Mouse (Mus musculus) bone marrow, adult 2 months (tissue): ENCODE measurements at regions not wholly inside any gene's neighbourhood (a gene's known extent, or its start where the extent isn't known, plus 50 kb on each side); places are given as distances from the start of the nearest gene placed in this dataset.

ENCODE experiments used
- CTCF ChIP-seq: fragments of 200-500 bp; IDR thresholded peaks from 2 replicates; pipeline ENCODE4 v1.5.1; 2011; ENCODE audit warnings: low read length, control low read depth; ENCODE audit not compliant: control insufficient read depth, insufficient read depth
- POLR2A ChIP-seq: fragments of 200-500 bp; IDR thresholded peaks from 2 replicates; pipeline ENCODE4 v1.6.1; 2011; ENCODE audit warnings: low read depth, mild to moderate bottlenecking, control low read depth, low read length, borderline replicate concordance; ENCODE audit not compliant: control insufficient read depth

DNA sequence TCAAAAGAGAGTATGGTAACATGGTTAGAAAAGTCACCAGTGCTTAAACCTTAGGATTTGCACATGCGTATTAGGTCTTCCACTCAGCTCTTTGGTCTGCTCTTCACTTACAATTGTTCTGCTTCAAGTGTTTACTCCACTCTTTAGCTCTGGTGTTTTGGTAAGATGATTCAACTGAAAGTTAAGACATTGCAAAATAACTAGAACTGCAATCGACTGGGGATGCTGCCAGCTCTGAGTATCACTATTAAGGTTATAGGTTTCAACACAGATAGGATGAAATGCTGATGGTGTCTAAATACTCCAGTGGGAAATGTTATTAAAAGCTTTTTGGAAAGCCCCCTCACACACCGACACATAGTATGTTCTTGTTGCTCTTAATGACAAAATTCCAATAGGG is 156.6 kb upstream of the Thumpd2 start:
- TF ChIP-seq CTCF (no peak), POLR2A (no peak)
